Mouse (Mus musculus): ENCODE data around the gene Gm49601. TPM values are rescaled to one million over a fixed set of nuclear protein-coding genes. Genes with fewer than 3 reads are reported as not detected.
A peak's percentile ranks its signal among the peaks of the same experiment; 100 is the strongest.

Gm49601 gene
- total and polyA plus RNA-seq, 2 experiments from 2014 or later = 4.9 to 33.4 TPM

GRCm38 (mm10) chr16:18587847-18588737, 38.1 kb downstream of the Gm49601 start:
- Histone ChIP-seq H3K36me3 (ENCODE audit: insufficient read depth) (no peaks in the 10 kb centered on the region), H3K9me3 (ENCODE audit: low read length) (no peaks in the 10 kb centered on the region), H3K4me2 (ENCODE audit: low read depth) (no peak overlapping the region), H3K9ac (no peak overlapping the region), H3K27me3 (ENCODE audit: insufficient read depth, low read length) (peaks cover 90% of the 10 kb centered on the region), H3K4me3 (ENCODE audit: low read depth, low read length) (no peak overlapping the region), H3K27ac (ENCODE audit: low read depth, low read length) (no peak overlapping the region), H3K4me1 (ENCODE audit: insufficient read depth) (peaks cover 5% of the 10 kb centered on the region; the same call in 1 of the 2 replicates)
- ATAC-seq = peak; percentile 8; the same call in 1 of the 2 replicates
- whole genome bisulfite sequencing = 6% methylated on average over 57 of the region's 57 CpGs
- DNase-seq = no peak
- TF ChIP-seq CTCF (IDR thresholded peaks at IDR 0.05; ENCODE audit: low read depth) = no peak

- no peak for TF ChIP-seq CTCF (IDR thresholded peaks at IDR 0.05; ENCODE audit: low read depth)
- H3K9me3 ChIP-seq (ENCODE audit: low read length) = no peaks in the 10 kb centered on the region
- peaks cover 5% of the 10 kb centered on the region; the same call in 1 of the 2 replicates for H3K4me1 ChIP-seq (ENCODE audit: insufficient read depth)
- H3K9ac ChIP-seq = no peak overlapping the region
- H3K4me2 ChIP-seq (ENCODE audit: low read depth) = peak overlapping the region; percentile 57
- DNase-seq (no peak), ATAC-seq (no peak)
- no peak overlapping the region for H3K27ac ChIP-seq (ENCODE audit: low read depth, low read length)
- H3K4me3 ChIP-seq (ENCODE audit: low read depth, low read length) = peak overlapping the region; percentile 37
- peaks cover 94% of the 10 kb centered on the region for H3K27me3 ChIP-seq (ENCODE audit: insufficient read depth, low read length)
- H3K36me3 ChIP-seq (ENCODE audit: insufficient read depth) = no peaks in the 10 kb centered on the region
- WGBS = 5% methylated on average over 28 of the region's 62 CpGs
Observed at GRCm38 (mm10) chr16:18586906-18587546, 39.2 kb downstream of the Gm49601 start.

DNA sequence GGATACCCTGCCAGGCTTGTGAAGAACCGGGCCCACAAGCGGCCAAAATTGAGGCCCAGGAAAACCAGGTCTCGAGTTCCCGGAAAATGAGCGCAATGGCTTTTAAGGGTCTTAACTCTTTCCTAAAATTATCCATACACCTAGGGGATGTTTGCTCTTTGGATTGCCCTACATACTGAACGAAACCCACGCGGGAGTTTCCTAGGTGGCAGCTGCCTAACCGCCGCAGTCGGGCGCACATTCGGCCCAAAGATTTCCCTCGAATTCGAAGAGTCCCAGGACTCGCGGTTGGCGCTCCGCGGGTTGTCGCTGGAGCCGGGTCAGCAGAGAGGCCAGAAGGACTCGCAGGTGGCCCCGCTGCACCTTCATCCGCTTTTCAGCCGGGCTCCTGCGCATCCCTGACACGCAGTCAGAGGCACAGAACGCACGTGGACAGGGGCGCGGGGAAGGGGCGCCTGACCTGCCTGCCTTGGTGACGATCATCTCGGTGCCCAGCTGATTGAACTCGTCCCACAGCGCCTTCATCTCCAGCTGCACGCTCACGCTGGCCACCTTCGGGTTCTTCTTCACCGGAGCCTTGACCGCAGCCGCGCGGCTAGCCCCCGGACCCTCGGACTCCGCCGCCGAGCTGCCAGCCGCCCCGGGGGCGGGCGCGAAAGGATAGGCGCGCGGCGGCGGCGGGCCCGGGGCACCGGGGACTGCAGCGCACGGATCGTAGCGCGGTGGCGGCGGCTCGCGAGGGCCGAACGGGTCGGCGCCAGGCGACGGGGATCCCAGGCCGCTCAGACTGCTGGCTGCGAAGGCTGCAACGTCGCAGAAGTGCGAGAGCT, 39.9 kb downstream of the Gm49601 start:
- 3% methylated on average over 82 of the region's 83 CpGs for WGBS
- Histone ChIP-seq H3K27ac (ENCODE audit: low read depth, low read length) (no peak overlapping the region), H3K4me3 (ENCODE audit: low read depth, low read length) (peak overlapping the region; percentile 37), H3K27me3 (ENCODE audit: insufficient read depth, low read length) (peaks cover 96% of the 10 kb centered on the region), H3K9me3 (ENCODE audit: low read length) (no peaks in the 10 kb centered on the region), H3K4me1 (ENCODE audit: insufficient read depth) (peaks cover 5% of the 10 kb centered on the region; the same call in 1 of the 2 replicates), H3K4me2 (ENCODE audit: low read depth) (peak overlapping the region; percentile 57), H3K36me3 (ENCODE audit: insufficient read depth) (no peaks in the 10 kb centered on the region), H3K9ac (0 out of 2 replicates have a peak overlapping the region, but pooled peaks have one; percentile 14)
- no peak for ATAC-seq
- DNase-seq = no peak
- no peak for TF ChIP-seq CTCF (IDR thresholded peaks at IDR 0.05; ENCODE audit: low read depth)

DNA sequence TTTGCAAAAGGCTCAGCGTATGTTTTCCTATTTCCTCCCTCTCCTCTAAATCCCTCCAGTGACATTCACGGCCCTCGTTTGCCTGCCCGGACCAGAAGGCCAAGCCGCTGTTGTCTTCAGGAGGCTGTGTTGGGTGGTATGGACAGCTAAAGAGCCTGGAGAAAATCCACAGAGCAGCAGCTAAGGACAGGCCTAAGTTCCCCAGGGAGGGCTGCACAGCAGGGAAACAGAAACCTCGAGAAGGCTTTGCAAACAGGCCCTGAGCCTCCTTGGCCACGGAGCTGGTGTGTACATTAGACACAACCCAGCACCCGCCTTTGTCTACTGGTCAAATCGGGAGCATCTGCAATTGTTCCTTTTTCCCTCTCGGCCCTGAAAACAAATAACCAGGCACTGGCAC, 40.6 kb downstream of the Gm49601 start:
- no peak overlapping the region for H3K4me3 ChIP-seq (ENCODE audit: low read depth, low read length)
- peaks cover 96% of the 10 kb centered on the region for H3K27me3 ChIP-seq (ENCODE audit: insufficient read depth, low read length)
- H3K9me3 ChIP-seq (ENCODE audit: low read length) = no peaks in the 10 kb centered on the region
- DNase-seq (no peak), ATAC-seq (no peak)
- no peak overlapping the region for H3K27ac ChIP-seq (ENCODE audit: low read depth, low read length)
- H3K9ac ChIP-seq = no peak overlapping the region
- peaks cover 5% of the 10 kb centered on the region; the same call in 1 of the 2 replicates for H3K4me1 ChIP-seq (ENCODE audit: insufficient read depth)
- WGBS = 18% methylated on average over 10 of the region's 10 CpGs
- no peaks in the 10 kb centered on the region for H3K36me3 ChIP-seq (ENCODE audit: insufficient read depth)
- H3K4me2 ChIP-seq (ENCODE audit: low read depth) = no peak overlapping the region
- TF ChIP-seq CTCF (IDR thresholded peaks at IDR 0.05; ENCODE audit: low read depth) = no peak

DNA sequence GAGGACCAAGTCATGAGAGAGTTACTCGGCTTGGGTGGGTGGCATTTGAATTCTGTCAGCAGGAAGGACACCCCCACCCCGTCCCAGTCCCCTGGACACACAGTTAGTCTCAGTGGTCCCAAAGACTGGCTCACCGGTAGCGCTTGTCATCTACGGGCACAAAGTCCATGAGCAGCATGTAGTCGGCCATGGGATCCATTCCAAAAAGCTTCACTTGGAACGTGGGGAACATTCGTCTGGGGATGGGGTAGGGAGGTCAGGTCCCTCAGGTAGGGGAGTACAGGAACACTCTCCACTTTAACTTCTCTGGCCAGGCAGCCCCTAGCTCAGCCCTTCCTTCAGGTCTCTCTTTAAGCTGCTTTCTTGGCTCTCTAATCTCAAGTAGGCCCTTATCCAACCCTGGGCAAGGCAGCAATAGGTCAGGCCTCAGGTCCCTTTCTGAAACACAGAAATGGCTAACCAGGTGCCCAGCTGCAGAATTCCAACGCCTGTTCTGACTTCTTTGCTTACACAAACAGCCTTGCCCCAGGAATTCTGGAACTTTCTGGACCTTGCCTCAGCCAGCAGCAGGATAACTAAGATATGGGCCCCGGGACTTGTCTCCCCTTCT, 41.2 kb downstream of the Gm49601 start:
- Histone ChIP-seq H3K9me3 (ENCODE audit: low read length) (no peaks in the 10 kb centered on the region), H3K36me3 (ENCODE audit: insufficient read depth) (no peaks in the 10 kb centered on the region), H3K4me3 (ENCODE audit: low read depth, low read length) (no peak overlapping the region), H3K27ac (ENCODE audit: low read depth, low read length) (no peak overlapping the region), H3K9ac (no peak overlapping the region), H3K4me1 (ENCODE audit: insufficient read depth) (peaks cover 5% of the 10 kb centered on the region; the same call in 1 of the 2 replicates), H3K4me2 (ENCODE audit: low read depth) (no peak overlapping the region), H3K27me3 (ENCODE audit: insufficient read depth, low read length) (peaks cover 96% of the 10 kb centered on the region)
- WGBS = 24% methylated on average over 10 of the region's 10 CpGs
- no peak for ATAC-seq
- no peak for TF ChIP-seq CTCF (IDR thresholded peaks at IDR 0.05; ENCODE audit: low read depth)
- DNase-seq = no peak

DNA sequence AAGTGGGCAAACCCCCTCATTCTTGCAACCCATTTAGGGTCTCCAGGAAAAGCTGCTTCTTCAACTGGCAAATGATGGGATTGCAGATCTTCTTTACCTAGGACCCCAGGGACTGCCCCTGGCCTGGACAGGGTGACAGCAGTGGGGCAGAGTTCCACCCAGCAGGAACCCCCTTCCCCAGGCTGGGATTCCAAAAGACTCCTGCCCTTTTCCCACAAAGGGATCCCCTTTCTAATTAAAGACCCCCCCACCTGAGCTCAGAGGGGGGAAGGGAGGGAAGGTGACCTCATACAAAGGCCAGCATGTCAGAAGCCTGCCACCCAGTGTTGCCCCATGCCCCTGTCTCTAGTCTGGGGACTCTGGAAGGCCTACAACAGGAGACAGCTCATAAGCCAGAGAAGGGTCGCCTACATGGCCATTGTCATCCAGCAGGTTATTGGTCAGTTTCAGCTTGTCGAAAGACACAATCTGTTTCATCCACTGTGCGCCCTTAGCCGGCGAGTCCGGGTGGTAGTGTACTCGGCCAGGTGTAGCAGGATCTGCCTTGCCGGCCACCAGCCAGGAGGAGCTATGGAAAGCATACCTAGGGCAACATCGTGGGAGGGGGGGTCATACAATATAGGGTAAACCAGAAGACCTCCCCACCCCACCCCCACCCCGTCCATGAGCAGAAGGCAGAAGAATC, 42.4 kb downstream of the Gm49601 start:
- Histone ChIP-seq H3K9ac (no peak overlapping the region), H3K4me2 (ENCODE audit: low read depth) (no peak overlapping the region), H3K4me3 (ENCODE audit: low read depth, low read length) (no peak overlapping the region), H3K4me1 (ENCODE audit: insufficient read depth) (peaks cover 5% of the 10 kb centered on the region; the same call in 1 of the 2 replicates), H3K27ac (ENCODE audit: low read depth, low read length) (no peak overlapping the region), H3K27me3 (ENCODE audit: insufficient read depth, low read length) (peaks cover 91% of the 10 kb centered on the region), H3K36me3 (ENCODE audit: insufficient read depth) (no peaks in the 10 kb centered on the region), H3K9me3 (ENCODE audit: low read length) (no peaks in the 10 kb centered on the region)
- WGBS = 17% methylated on average over 10 of the region's 10 CpGs
- no peak for TF ChIP-seq CTCF (IDR thresholded peaks at IDR 0.05; ENCODE audit: low read depth)
- DNase-seq (no peak), ATAC-seq (no peak)

Measured in forebrain, postnatal 0 days (tissue).